Mouse (Mus musculus) heart, adult 11 months (tissue): ENCODE data around the gene Abcg3.
"Not testable (repeated sequence)": the region's sequence is repeated elsewhere in the genome, so short reads cannot be mapped to it uniquely, and the experiment has no call there.

Source experiments
- DNase-seq: peaks from one replicate; pipeline ENCODE4 v3.0.0; 2022

Gene Abcg3

DNA sequence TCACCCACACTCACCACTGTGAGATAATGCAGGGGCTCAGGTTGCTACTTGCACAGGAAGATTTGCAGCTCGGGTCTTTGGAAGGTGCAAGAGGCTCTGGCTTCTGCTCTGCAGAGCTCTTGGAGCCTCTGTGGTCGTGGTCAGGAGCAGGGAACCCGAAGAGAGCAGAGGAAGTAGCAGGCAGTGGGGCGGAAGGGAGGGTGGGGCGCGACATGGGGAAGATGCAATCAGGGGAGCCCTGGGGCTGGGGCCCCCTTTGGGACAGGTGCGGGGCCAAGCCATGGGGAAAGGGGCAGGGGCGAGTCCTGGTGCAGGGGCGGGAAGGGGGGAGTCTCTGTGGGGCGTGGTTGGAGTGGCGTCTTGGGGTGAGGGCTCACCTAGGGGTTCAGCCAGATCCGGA, at the start of gene Abcg3:
Gene Abcg3, minus strand, starts transcription at position 184 of the 400 bp plus-strand sequence.
- peak; percentile 90 for DNase-seq

DNA sequence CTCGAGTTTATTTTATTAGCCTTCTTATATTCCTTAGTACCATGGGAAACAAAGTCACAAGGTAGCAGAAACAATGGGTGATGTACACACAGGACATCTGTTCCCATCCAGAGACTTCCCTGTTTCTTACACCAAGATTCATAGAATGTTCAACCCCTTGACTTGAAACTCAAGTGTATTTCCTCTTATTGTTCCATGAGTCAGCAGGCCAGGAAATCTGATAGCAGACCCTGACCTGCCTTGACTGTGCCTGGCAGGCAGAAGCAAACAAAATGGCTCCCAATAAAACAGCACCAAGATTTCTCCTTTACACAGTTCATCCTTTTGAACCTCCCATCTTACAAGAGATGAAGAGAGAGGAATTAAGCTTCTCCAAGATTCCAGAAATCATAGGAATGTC, 30.0 kb upstream of the Abcg3 start:
- DNase-seq, result peak; percentile 55

- DNase-seq, result peak; percentile 48
These were observed 29.1 kb upstream of the Abcg3 start for GRCm38 (mm10) chr5:105011570-105011969.

DNA sequence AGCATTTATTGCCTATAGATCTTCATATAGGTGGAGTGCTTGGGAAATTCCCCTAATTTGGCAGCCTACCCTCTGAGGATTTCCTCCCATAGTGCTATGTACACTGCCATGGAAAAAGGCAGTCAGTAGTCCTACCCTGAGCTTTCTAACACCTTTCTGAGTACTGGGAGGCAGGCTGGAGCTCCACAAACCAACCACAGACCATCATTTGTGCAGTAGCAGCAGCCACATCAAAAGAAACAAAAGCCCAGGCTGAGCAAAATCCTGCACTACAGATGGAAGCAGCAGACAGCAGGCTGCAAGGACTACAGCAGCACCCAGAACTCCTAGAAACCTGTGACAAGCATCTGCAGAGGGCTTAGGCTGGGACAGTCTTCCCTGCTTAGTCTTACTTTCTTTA, 27.9 kb upstream of the Abcg3 start:
- peak; percentile 29 for DNase-seq

GRCm38 (mm10) chr5:104989411-104989810, 6.9 kb upstream of the Abcg3 start:
- DNase-seq, result peak; percentile 60

DNA sequence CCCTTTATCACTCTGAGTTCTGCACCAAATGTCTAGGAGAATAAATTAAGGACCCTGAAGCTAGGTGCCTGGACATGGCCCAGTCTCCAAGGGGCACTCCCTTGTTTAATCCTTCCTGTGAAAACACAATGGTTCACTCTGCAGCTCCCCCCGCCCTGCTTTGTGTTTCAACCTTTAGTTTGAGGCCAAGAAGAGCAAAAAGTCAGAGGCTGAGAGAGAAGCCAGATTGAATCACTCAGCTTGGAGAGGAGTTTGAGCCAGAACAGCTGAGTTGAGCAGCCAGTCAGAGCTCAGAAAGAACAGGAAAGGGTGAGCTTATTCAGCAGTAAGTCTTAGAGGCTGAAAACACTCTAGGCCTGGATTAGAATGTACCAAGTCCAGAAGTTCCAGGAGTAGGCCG, 5.5 kb upstream of the Abcg3 start:
- DNase-seq, result peak; percentile 97

- DNase-seq, result peak; percentile 87
These were observed 4.2 kb upstream of the Abcg3 start for GRCm38 (mm10) chr5:104986706-104987105.

DNA sequence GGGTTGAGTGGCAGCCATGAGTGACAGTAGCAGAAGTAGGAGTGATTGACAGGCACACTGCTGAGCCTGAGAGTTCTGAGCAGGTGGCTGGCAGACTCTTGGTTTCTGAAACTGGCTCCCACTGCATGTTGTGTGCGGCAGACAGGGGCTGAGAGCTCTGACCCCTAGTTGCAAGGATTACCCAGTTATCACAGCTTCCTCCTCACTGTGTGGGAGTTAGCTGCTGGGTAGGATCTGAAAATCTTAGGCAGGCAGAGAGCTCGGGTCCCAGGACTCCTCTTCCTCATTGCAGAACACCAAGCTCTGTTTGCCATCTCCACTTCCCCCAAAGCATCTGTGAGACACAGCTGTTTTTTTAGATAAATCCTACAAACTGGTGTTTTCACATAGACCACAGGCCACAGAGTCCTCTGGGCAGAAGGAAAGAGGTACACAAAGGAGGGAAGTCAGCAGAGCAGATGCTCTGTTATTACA, 3.4 kb downstream of the Abcg3 start:
- DNase-seq, result peak; percentile 89

- DNase-seq, result peak; percentile 94
These were observed 24.3 kb downstream of the Abcg3 start for GRCm38 (mm10) chr5:104958141-104958793.

- DNase-seq, result no peak
These were observed 27.3 kb downstream of the Abcg3 start for GRCm38 (mm10) chr5:104955208-104955607.

GRCm38 (mm10) chr5:104946951-104947350, 35.6 kb downstream of the Abcg3 start:
- DNase-seq, result peak; percentile 68

- peak; percentile 84 for DNase-seq
These were observed 48.4 kb downstream of the Abcg3 start for GRCm38 (mm10) chr5:104934148-104934547.

DNA sequence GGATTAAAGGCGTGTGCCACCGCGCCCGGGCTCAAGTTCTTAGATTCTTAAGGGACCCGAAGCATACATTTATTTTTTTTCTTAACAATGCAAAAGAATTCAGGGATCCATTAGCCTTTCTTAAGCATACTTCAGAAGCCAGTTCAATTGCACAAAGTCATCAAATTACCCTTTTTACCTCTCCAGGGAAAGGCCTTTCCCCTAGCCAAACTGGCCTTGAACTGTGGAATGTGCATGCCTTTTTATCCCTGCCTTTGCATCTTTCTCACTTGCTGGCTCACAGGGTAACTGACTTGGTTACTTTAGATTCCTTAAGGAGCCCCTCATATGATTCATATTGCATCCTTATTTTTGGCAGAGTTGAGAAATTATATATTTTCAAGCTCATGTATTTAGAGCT, 76.0 kb downstream of the Abcg3 start:
- DNase-seq, result not testable (repeated sequence)
